Mouse (Mus musculus): ENCODE data around the gene Fam13c. TPM values are rescaled to one million over a fixed set of nuclear protein-coding genes. Genes with fewer than 3 reads are reported as not detected.

Fam13c gene
- polyA plus RNA-seq, 1 experiment = 15.9 TPM

DNA sequence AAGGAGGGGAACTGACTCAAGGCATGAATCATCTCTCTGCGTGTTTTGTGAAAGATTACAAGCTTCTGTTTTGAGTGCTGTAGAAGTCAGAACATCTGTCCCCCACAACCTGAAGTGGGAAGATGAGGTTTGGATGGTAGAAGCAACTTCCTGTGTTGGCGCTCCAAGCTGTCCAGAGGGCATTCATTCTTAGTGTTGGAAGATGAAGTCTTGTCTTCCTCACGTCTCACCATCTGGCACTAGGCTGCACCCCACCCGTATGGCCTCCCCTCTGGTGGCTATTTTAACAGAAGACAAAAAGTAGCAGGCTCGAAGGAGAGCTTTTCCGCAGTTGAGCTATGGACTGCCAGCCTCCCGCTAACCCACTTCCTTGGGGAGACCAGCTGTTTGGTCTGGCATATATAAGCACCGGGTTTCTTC is 15.6 kb downstream of the Fam13c start:
- H3K4me1 ChIP-seq (ENCODE audit: control insufficient read depth, insufficient read depth, low read length) = no peaks in the 10 kb centered on the region
- H3K4me3 ChIP-seq (ENCODE audit: insufficient read depth, low read length) = no peak overlapping the region
- no peak overlapping the region for H3K27ac ChIP-seq (ENCODE audit: insufficient read depth, low read length)
- TF ChIP-seq CTCF (IDR thresholded peaks at IDR 0.05; ENCODE audit: borderline replicate concordance, insufficient read depth, low read length) (no peak), POLR2A (IDR thresholded peaks at IDR 0.05; ENCODE audit: low read depth, low read length) (no peak)

DNA sequence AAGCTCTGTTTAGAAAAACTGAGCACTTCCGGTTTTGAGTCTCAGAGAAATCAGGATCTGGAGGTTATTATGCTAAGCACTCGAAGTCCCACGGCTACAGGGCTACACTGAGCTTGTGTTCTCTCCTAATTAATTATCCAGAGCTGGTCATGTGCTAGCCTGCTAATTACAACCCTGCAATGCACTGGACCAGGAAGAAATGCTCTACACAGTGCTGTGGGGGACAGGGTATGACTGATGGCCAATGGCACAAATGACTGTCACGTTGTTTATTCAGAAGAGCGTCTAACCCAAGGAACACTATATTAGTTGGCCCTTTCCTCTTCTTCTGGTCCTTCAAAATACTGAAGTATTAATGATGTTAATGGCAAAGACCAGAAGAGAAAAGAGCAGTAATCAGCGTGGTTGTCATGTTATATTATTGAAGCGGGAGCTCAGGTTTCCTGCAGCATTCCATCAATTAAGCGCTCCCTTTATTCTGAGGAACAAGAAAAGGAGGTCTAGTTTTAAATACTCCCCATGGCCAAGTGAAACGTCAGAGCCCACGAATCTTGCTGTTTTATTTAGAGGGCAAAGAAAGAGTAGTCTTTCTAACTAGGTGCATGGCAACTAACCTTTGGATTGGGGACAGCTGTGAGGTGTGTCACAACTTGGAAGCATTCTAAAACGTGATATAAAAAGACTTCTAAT is 18.4 kb downstream of the Fam13c start:
- Histone ChIP-seq H3K4me3 (ENCODE audit: insufficient read depth, low read length) (no peak overlapping the region), H3K4me1 (ENCODE audit: control insufficient read depth, insufficient read depth, low read length) (no peaks in the 10 kb centered on the region), H3K27ac (ENCODE audit: insufficient read depth, low read length) (no peak overlapping the region)
- no peak for TF ChIP-seq CTCF (IDR thresholded peaks at IDR 0.05; ENCODE audit: borderline replicate concordance, insufficient read depth, low read length)
- no peak for TF ChIP-seq POLR2A (IDR thresholded peaks at IDR 0.05; ENCODE audit: low read depth, low read length)

DNA sequence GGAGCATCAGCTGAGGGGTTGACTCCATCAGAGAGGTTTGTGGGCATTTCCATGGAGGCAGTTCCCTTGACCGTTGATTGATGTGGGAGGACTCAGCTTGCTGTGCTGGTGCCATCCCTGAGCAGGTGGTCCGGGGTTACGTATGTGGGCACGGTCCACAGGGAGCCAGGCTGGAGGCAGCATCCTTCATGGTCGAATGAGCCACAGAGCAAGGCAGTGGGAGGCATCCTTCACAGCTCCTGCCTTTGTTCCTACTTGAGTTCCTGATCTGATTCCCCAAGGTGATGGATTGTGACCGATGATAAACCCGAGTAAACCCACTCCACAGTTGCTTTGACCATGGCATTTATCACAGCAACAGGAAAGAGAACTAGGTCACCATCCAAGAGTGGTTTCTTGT is 25.4 kb downstream of the Fam13c start:
- Histone ChIP-seq H3K27ac (ENCODE audit: insufficient read depth, low read length) (no peak overlapping the region), H3K4me3 (ENCODE audit: insufficient read depth, low read length) (no peak overlapping the region)
- TF ChIP-seq POLR2A (IDR thresholded peaks at IDR 0.05; ENCODE audit: low read depth, low read length) (no peak), CTCF (IDR thresholded peaks at IDR 0.05; ENCODE audit: borderline replicate concordance, insufficient read depth, low read length) (no peak)

DNA sequence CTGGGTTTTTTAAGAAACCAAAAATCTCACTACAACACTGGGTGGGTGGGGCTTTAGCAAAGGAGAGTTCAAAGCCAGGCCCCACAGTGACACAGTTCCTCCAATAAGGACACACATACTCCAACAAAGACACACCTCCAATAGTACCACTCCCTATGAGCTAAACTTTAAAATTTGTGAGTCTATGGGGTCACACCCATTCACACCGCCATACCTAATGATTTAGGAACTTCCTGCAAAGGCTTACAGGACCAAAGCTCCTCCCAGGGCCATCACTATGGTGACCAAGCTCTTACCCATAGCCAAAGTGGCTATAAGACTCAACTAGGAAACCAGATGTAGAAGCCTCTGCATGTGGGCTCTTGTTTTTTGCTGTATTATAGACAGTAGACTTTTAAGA is 30.6 kb downstream of the Fam13c start:
- Histone ChIP-seq H3K4me3 (ENCODE audit: insufficient read depth, low read length) (no peak overlapping the region), H3K27ac (ENCODE audit: insufficient read depth, low read length) (no peak overlapping the region), H3K4me1 (ENCODE audit: control insufficient read depth, insufficient read depth, low read length) (no peaks in the 10 kb centered on the region)
- TF ChIP-seq CTCF (IDR thresholded peaks at IDR 0.05; ENCODE audit: borderline replicate concordance, insufficient read depth, low read length) (no peak), POLR2A (IDR thresholded peaks at IDR 0.05; ENCODE audit: low read depth, low read length) (no peak)

More for the DNA sequence above, 25.4 kb downstream of the Fam13c start:
- H3K4me1 ChIP-seq (ENCODE audit: control insufficient read depth, insufficient read depth, low read length) = no peaks in the 10 kb centered on the region

DNA sequence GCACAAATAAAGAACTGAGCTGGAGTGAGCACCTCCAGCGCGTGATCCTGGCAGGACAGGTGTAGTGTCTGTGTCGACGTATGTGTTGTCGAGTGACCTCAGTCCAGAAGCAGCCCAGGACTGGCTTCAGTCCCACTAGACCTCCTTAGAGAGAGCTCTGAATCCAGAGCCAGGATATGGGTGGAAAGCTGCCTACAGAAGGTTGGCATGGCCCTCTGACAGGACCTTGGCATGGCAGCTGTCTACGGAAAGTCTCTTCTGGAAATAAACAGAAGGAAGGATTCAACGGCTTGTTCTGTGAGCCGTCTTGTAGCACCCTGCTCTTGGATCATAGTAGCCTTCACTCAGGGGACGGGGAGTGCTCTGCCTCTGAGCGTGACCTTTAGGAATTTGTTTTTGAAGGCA is 37.5 kb downstream of the Fam13c start:
- Histone ChIP-seq H3K4me3 (ENCODE audit: insufficient read depth, low read length) (no peak overlapping the region), H3K27ac (ENCODE audit: insufficient read depth, low read length) (no peak overlapping the region), H3K4me1 (ENCODE audit: control insufficient read depth, insufficient read depth, low read length) (no peaks in the 10 kb centered on the region)
- TF ChIP-seq POLR2A (IDR thresholded peaks at IDR 0.05; ENCODE audit: low read depth, low read length) (no peak), CTCF (IDR thresholded peaks at IDR 0.05; ENCODE audit: borderline replicate concordance, insufficient read depth, low read length) (no peak)

DNA sequence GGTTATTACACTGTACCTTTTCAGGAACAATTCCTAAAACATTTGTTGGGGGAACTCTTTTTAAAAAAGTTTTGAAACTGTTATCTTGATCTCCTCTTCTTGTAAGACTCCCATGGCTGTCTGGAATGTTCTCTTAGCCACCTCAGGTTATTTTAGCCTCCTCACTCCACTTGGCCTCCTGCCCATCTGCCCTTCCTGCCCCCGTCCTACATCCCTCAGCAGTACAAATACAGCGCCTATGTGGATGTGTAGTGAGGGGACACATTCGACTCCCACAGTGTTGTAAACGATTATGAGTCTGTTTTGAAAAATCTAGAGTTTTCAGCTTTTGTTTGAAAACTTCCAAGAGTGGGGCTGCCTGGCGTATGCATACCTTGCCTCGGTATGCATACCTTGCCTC is 43.5 kb downstream of the Fam13c start:
- TF ChIP-seq POLR2A (IDR thresholded peaks at IDR 0.05; ENCODE audit: low read depth, low read length) (no peak), CTCF (IDR thresholded peaks at IDR 0.05; ENCODE audit: borderline replicate concordance, insufficient read depth, low read length) (no peak)
- H3K4me3 ChIP-seq (ENCODE audit: insufficient read depth, low read length) = no peak overlapping the region
- no peaks in the 10 kb centered on the region for H3K4me1 ChIP-seq (ENCODE audit: control insufficient read depth, insufficient read depth, low read length)
- no peak overlapping the region for H3K27ac ChIP-seq (ENCODE audit: insufficient read depth, low read length)

DNA sequence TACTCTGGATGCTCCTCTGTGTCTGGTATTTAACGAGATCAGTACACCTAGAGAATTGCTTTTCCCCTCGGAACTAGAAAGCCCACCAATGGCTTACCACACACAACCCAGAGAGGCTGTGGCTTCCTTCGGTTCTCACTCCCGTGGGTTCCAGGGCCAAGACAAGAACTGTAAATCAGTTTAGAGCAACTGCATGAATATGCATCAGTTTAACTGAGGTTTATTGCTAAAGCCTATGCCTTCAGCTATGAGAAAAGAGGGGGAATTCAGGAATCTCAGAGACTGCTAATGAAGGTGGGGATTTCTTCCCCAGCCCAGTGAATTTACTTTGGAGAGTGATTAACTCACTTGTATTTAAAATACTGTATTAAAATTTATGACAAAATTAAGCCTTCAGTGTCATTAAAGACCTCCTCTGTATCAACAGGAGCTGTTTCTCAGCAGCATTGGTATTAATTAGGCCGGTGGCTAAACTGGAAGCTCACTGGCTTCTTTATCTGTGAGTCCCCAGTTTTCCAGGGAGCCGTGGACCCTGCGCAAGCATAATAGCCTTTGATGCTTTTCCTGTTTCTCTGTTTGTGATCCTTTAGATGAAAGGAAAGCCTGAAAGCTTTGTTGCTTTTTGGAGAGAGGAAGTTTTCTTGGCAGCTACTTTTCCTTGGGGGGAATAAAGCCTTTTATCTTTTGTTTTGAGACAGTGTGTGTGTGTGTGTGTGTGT is 44.4 kb downstream of the Fam13c start:
- no peak for TF ChIP-seq CTCF (IDR thresholded peaks at IDR 0.05; ENCODE audit: borderline replicate concordance, insufficient read depth, low read length)
- H3K4me1 ChIP-seq (ENCODE audit: control insufficient read depth, insufficient read depth, low read length) = no peaks in the 10 kb centered on the region
- H3K4me3 ChIP-seq (ENCODE audit: insufficient read depth, low read length) = no peak overlapping the region
- H3K27ac ChIP-seq (ENCODE audit: insufficient read depth, low read length) = no peak overlapping the region

DNA sequence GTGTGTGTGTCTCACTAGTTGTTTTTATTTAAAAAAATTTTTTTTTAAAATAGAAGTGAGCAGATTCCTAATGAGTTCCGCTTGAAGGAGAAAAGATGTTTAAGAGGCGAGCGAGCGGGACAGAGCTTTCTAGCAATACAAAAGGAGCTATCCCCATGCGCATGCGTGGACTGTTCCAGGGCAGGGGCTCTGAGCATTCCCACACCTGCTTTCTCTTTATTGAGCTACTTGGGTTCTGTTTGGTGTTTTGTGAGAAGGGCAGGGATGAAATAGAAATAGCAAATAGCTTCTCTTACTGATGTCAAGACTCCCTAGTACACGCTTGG is 45.0 kb downstream of the Fam13c start:
- H3K4me3 ChIP-seq (ENCODE audit: insufficient read depth, low read length) = no peak overlapping the region
- TF ChIP-seq CTCF (IDR thresholded peaks at IDR 0.05; ENCODE audit: borderline replicate concordance, insufficient read depth, low read length) (no peak), POLR2A (IDR thresholded peaks at IDR 0.05; ENCODE audit: low read depth, low read length) (no peak)
- H3K27ac ChIP-seq (ENCODE audit: insufficient read depth, low read length) = no peak overlapping the region
- H3K4me1 ChIP-seq (ENCODE audit: control insufficient read depth, insufficient read depth, low read length) = no peaks in the 10 kb centered on the region

DNA sequence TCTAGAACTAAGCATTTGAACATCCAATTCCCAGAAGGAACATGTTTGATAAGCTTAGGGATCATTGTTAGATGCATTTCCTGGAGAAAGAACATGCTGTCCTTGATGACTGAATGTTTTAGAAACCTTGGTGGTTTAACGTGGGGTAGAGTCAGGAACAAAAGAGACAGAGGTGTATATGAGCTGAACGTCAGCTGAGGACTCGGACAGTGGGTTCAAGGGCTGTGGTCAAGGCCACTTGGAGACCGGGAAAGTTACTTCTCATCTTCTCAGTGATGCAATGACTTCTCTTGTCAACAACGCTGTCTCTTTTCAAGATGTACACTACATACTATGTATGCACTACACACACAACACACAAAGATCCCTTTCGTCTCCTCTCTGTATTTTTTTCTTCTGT is 46.4 kb downstream of the Fam13c start:
- Histone ChIP-seq H3K4me1 (ENCODE audit: control insufficient read depth, insufficient read depth, low read length) (no peaks in the 10 kb centered on the region), H3K4me3 (ENCODE audit: insufficient read depth, low read length) (no peak overlapping the region), H3K27ac (ENCODE audit: insufficient read depth, low read length) (no peak overlapping the region)
- TF ChIP-seq POLR2A (IDR thresholded peaks at IDR 0.05; ENCODE audit: low read depth, low read length) = no peak
- no peak for TF ChIP-seq CTCF (IDR thresholded peaks at IDR 0.05; ENCODE audit: borderline replicate concordance, insufficient read depth, low read length)

DNA sequence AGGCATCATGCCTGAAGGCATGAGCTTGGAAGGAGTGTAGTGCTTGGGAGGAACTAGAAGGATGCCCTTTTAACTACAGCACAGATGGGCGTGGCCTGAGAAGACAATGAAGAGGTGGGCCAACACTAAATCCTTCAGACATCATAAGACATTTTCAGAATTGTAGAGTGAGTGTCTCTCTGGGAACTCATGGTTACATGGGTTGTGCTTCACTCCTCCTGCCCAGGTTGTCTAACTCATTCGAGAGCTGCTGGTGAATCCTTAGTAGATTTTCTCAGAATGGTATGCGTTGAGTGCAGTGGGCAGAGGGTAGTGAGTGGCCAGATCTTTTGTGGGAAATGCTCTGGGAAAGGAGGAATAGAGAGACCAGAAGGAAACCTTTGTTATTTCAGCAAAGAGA is 53.6 kb downstream of the Fam13c start:
- TF ChIP-seq CTCF (IDR thresholded peaks at IDR 0.05; ENCODE audit: borderline replicate concordance, insufficient read depth, low read length) (no peak), POLR2A (IDR thresholded peaks at IDR 0.05; ENCODE audit: low read depth, low read length) (no peak)
- Histone ChIP-seq H3K27ac (ENCODE audit: insufficient read depth, low read length) (peak overlapping the region; percentile 94), H3K4me1 (ENCODE audit: control insufficient read depth, insufficient read depth, low read length) (peaks cover 17% of the 10 kb centered on the region), H3K4me3 (ENCODE audit: insufficient read depth, low read length) (no peak overlapping the region)

Measured in embryonic fibroblast, embryonic 13.5 days (primary cell).